Mouse (Mus musculus): ENCODE measurements around the gene Nfkbia.

The Nfkbia gene

DNA sequence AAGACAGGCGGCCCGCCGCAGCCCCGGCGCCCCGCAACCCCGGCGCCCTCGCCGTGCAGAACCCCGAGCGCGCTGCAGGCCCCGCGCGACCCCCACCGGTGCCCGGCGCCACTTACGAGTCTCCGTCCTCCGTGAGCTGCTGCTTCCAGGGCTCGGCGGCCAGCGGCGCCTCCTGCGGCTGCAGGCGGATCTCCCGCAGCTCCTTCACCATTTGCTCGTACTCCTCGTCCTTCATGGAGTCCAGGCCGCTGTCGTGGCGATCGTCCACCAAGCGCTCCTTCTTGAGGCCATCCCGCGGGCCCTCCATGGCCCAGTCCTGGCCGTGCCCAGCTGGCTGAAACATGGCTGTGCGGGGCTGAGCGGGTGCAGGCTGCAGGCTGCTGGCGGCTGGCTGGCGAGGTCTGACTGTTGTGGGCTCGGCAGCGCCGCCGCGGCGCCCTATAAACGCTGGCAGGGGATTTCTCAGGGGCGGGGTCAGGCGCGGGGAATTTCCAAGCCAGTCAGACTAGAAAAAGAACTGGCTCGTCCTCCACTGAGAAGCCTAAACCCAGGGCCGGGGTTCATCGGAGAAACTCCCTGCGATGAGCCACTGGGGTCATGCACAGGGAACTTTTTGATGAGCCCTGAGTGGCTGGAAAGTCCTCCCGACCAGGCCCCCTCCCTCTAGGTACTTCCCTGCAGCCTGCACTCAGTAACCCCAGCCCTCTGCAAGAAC lies at the start of gene Nfkbia:
TSS of gene Nfkbia (minus strand) at position 464 of the 715 bp plus-strand sequence.
- peak; percentile 90 for DNase-seq

DNA sequence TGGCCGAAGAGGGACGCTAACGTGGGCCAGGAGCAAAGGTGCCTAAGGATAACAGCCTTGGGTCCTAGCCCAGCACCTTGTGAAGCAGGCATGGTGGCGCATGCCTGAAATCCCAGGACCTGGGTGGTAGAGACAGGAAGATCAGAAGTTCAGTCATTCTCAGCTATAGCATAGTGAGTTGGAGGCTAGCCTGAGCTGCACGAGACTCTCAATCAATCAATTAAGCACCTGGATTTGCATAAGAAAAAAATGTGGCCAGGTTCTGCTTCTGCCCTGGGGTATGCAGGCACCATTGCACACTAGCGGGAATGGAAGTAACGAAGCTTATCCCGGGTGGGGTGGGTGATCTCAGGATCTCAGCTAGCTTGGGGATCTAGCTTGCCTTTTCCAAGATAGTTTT lies 46.7 kb upstream of the Nfkbia start:
- no peak for DNase-seq

- DNase-seq, result no peak
These were observed 46.0 kb upstream of the Nfkbia start for GRCm38 (mm10) chr12:55538328-55538971.

DNA sequence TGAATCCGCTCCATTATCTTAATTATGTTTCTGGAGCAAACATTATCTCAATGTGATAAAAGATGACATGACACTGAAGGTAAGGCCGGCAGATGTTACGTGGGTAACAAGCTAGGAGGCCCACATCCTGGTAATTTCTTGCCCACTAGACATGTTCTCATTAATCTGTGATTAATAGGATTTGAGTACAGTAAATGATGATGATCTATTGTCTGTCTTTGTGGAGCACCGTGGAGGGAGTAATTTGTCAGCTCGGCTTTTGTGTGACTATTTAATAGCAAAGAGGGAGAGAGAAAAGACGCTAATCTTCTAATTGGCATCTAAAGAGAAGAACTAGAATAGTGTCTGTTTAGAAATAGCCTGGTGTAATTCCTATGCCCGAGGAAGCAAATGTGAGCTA lies 45.3 kb upstream of the Nfkbia start:
- no peak for DNase-seq

DNA sequence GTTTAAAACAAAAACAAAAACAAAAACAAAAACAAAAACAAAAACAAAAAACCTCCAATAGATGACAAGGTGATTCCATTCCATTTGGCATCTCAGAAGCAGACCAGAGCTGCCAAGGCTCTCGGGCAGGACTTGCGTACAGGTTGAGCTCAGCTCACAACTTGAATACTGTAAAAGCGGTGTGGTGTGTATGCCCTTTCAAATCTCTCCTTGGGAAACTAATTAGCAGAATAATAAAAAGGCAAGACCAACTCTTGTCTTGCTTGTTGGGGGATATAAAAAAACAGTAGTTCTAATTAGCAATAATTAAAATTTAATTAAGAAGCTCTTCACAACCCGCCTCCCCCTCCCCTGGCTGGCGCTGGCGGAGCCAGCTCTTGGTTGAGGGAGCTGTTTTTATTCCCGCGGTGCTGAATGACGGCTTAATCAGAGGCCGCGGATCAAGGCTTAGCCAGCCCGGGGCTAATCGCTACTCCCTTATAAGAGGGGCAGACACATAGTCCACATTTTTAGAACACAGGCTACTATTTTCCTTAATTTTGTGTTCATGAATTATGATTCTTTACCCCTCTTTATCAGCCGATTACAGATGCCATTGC lies 44.2 kb upstream of the Nfkbia start:
- DNase-seq, result no peak

GRCm38 (mm10) chr12:55526983-55527752 lies 34.7 kb upstream of the Nfkbia start:
- DNase-seq, result no peak

GRCm38 (mm10) chr12:55518061-55518738 lies 25.8 kb upstream of the Nfkbia start:
- peak; percentile 17 for DNase-seq

DNA sequence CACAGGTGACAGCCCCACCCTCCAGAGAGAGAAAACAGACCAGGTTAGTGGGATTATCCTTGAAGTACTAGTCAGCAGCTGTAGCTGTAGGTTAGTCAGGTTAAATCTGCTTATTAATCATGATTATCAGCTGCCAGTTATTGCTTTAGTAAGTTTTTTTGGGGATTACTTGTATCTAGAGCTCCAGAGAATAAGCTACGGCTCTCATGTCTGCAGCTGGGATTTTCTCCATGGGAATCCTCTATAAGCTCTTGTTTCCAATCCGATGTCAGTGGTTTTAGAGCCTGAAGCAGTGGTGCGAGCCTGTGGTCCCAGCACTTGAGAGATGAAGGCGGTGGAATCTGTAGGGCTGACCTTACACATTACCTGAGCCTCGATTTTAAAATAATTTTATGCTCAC lies 16.4 kb upstream of the Nfkbia start:
- no peak for DNase-seq

GRCm38 (mm10) chr12:55507332-55507935 lies 15.0 kb upstream of the Nfkbia start:
- DNase-seq, result no peak

- no peak for DNase-seq
These were observed 13.5 kb upstream of the Nfkbia start for GRCm38 (mm10) chr12:55506029-55506330.

DNA sequence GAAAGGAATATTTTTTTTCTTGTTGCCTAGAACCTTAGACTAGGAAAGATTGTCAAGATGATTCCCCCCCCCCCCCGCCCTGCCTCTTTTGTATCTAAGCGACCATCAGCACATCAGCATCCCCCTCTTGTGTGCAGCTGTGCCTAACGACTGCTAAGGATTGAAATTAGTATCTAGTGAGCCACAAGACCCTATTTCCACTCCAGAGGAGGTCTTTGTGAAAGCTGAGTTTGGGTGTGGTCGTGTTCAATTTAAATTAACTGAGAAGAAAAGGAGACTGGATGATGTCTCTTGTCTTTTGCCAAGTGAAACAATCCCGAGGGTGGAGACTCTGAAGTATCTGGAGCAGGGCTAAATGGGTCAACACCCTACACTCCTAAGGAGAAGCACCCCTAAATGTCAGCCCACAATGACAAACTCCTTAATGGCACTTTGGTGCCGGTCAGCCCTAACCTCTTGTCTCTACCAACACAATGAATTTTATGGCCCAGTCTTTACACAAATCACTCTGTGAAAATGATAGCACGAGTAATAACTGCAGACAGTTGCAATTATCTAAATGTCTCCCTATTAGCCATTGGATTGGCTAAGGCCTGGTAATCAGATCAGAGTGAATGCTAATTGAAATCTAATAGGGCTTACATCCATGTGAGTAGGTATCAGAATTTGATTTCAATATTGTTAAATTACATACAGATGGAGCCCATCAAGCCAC lies 13.0 kb upstream of the Nfkbia start:
- DNase-seq, result no peak

DNA sequence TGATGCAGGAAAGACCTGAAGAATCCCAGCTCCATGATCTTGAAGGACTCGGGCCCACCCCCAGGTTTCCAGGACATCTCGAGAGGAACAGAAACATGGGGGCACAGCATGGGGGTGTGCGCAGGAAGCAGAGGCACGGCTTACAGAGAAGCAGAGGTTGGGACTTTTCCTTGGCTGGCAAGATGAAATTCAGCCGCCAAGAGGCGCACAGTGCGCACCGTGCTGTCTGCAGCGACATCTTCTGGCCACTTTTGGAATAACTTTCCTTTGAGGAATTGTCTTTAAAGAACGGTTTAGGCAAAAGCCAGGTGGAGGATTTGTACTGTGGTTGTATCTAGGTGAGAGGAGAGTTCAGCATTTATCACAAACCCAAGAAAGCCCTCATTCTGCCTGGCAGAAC lies 6.6 kb upstream of the Nfkbia start:
- peak; percentile 73 for DNase-seq

GRCm38 (mm10) chr12:55497737-55498136 lies 5.3 kb upstream of the Nfkbia start:
- no peak for DNase-seq

GRCm38 (mm10) chr12:55495902-55496605 lies 3.6 kb upstream of the Nfkbia start:
- no peak for DNase-seq

DNA sequence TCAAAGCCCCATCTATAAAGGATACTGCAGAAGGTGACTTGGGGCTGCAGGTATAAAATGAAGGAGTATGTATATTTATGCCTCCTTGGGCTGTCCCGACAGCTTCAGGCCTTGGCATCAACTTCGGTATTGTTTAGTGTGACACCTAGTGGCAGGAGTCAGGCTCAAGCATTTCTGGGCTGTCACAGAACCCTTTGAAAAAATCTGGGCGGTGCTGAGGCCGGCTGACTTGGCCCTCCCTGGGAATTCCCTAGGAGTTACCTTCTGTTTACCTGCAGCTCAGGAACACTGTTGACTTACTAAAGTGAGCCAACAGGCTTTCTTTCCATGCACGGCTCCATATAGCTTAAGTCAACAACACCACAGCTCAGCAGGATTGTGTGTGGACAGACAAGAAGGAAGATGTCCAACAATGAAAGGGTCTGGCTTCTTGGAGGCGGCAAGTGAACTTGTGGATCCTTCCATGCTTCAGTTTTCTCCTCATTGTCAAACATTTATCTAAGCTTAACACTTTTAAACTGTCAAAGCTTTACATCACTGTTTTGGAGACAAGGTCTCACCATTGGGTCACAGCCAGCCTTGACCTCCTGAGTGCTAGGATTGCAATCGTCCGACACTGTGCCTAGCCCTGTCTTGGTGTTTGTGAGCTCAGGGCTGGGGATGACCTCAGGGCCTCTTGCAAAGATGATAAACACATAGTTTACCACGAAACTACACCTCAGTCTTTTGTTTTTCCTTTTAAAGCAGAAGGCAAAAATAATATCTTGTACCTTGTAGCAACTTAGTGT lies 2.9 kb upstream of the Nfkbia start:
- peak; percentile 47 for DNase-seq

GRCm38 (mm10) chr12:55493381-55493780 lies 934 bp upstream of the Nfkbia start:
- DNase-seq, result no peak

DNA sequence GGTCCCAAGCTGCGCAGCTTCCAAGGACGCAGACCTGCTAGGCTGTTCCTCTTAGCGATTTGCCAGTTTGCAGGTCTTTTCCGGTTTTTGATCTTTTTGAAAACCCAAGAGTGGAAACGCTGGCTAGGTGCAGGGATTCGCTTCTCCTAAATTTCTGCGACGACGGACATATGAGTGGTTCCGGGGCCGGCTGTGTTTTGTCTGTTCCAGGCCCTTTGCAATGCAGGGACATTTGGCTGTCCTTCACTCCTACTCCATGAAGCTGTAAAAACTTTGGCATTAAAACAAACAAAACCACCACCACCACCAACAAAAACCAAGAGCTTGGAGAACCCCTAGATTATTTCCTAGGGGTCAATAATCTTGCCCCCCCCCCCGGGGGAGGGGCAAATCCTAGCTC lies 494 bp upstream of the Nfkbia start:
- no peak for DNase-seq

GRCm38 (mm10) chr12:55491516-55492183 lies 797 bp downstream of the Nfkbia start:
- DNase-seq, result peak; percentile 88

DNA sequence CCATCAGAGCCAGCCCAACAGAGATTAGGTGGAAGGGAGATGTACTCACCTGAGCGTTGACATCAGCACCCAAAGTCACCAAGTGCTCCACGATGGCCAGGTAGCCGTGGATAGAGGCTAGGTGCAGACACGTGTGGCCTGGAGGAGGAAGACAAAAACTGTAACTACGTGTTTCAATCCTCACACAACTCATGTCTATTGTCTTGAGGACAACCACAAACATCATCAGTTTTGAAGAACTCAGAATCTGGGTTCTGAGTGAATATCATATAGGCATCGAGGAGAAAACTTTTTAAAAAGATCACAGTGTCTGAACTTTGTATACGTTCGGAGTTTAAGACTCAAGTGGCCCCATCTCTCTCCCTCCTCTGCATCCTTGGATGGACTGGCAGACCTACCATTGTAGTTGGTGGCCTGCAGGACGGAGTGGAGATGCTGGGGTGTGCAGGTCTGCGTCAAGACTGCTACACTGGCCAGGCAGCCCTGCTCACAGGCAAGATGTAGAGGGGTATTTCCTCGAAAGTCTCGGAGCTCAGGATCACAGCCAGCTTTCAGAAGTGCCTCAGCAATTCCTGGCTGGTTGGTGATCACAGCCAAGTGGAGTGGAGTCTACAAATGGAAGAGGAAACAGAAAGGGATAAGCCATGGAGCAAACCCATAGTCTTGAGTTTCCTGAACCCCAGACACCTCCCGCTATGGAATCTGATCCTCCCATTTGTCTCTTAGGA lies 1.6 kb downstream of the Nfkbia start:
- no peak for DNase-seq

Measured in right cerebral cortex, adult 18-20 months (tissue).